Mouse (Mus musculus) ES-Bruce4 (cell line): Measurements from ENCODE around the gene Lrch4.

Experiments
- EP300 ChIP-seq: IDR thresholded peaks from 2 replicates; pipeline ENCODE4 v1.6.1; 2011; ENCODE audit warnings: low read depth, low read length; ENCODE audit not compliant: insufficient read depth
- POLR2A ChIP-seq: IDR thresholded peaks from one replicate; pipeline ENCODE4 v1.8.1; 2011; ENCODE audit warnings: low read length; ENCODE audit not compliant: insufficient read depth

DNA sequence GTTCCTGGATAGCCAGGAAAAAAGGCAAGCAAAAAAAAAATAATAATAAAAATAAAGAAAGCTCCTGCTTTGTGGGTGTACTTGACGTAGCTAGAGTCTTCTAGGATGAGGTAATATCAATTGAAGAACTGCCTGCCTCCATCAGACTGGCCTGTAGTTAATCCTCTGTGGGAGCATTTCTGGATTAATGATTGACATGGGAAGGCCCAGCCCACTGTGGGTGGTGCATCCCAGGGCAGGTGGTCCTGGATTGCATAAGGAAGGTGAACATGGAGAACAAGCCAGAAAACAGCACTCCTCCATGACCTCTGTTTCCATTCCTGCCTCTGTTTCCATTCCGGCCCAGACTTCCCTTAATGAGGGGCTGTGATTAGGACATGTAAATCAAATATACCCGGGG is 49.8 kb downstream of the Lrch4 start:
- TF ChIP-seq EP300 = no peak
- no peak for TF ChIP-seq POLR2A
